Mouse (Mus musculus) induced T-regulatory cell, adult 2 months (primary cell): Measurements from ENCODE around the gene Kcng3.

Experiments
- DNase-seq: peaks from one replicate; pipeline ENCODE4 v3.0.0-alpha.2; 2012; ENCODE audit warnings: low read depth

Kcng3 gene

GRCm38 (mm10) chr17:83631783-83632652, at the start of gene Kcng3:
Gene Kcng3, minus strand, starts transcription at chr17:83631895.
- DNase-seq = peak; percentile 79

GRCm38 (mm10) chr17:83677370-83677769, 45.7 kb upstream of the Kcng3 start:
- no peak for DNase-seq

DNA sequence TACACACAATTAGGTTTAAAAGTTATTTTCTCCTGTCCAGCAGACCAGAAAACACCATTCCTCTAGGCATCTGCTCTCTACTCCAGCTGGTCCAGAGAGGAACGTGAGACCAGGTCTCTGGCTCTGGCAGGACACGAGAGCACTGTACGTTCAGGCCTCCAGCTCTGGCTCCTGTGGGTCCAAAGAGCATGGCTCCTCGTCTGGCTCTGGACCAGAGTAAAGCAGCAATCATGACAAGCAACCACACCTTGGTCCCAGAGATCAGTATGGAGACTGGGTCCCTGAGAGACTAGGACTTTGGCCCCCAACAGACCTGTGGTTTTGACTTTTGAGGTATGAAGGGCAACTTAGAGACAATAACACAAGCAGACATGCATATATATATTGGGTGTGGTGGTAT, 41.0 kb upstream of the Kcng3 start:
- DNase-seq = no peak

GRCm38 (mm10) chr17:83667934-83668690, 36.4 kb upstream of the Kcng3 start:
- DNase-seq = no peak

DNA sequence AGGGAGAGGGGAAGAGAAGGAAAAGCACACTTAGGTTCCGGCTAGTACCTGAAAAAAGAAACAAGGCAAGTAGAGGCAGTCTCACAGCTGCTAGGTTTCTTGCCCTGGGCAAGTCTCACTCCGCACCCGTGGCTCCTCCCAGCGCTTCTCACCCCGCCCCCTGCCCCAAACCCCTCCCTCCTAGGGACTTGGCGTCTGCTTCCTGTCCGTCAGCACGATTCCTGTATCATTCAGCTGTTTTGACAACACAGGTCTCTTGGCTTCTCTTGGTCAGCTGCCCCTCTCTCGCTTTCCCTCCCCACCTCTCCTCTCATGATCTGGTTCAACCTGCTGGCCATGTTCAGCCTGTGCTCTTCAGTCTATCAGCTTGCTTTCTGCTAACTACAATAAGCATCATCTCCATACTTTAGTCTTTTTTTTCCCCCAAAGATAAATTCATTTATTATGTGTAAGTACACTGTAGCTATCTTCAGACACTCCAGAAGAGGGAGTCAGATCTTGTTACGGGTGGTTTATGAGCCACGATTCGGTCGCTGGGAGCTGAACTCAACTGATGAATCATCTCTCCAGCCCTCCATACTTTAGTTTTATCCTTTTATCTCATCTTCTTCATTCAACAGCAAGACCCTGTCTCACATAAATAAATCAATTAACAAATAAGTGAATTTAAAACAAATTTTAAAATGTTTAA, 35.0 kb upstream of the Kcng3 start:
- DNase-seq = peak; percentile 67

DNA sequence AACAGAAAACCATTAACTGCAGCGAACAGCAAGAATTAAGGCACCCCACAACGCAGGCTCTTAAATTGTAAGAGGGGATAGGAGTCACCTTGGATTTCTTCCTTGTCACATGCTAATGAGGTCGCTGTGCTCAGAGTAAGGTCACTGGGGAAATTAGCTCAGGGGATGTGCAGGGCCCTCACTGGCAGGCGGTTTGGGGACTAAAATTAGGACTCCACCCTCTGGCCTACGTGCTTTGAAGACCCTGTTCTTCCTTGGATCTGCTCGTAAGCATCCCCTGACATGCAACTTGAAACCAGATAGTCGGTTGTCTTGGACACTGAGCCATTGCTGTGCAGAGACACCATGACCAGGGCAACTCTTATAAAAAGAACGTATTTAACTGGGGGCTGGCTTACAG, 33.1 kb upstream of the Kcng3 start:
- no peak for DNase-seq

DNA sequence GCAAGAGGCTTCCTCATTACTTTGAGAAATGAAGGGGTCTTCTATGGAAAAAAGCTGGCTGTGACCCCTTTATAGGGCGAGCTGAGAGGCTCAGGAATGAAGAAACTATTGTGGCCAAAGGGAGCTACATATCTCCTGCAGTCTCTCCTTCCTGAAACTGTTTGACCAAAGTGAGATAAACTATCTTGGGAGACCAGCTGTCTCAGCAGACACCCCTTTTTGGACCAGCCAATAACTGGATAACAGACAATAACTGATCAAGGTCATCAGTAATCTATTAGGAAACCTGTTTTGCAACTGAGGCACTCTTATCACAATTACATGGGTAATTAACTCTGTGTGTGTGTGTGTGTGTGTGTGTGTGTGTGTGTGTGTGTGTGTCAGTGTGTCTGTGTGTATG, 27.2 kb upstream of the Kcng3 start:
- DNase-seq = no peak

DNA sequence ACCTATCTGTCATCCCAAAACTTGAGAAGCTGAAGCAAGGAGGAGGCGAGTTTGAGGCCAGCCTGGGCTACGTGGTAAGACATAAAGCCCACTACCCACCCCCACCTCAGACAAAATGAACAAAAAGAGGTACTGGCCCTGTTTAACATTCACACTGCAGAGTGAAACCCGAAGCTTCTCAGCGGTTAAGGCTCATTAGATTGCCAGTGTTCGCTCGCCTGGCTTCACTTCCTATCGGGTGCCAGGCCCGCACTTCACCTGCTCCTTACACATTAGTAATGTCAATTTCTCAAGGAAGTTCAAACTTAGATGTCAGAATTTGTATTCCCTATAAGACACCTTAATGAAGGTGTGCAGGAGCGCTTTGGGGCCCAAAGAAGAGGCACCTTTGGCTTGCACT, 25.7 kb upstream of the Kcng3 start:
- no peak for DNase-seq

- DNase-seq = no peak
Measured at GRCm38 (mm10) chr17:83655732-83656131, 24.0 kb upstream of the Kcng3 start.

DNA sequence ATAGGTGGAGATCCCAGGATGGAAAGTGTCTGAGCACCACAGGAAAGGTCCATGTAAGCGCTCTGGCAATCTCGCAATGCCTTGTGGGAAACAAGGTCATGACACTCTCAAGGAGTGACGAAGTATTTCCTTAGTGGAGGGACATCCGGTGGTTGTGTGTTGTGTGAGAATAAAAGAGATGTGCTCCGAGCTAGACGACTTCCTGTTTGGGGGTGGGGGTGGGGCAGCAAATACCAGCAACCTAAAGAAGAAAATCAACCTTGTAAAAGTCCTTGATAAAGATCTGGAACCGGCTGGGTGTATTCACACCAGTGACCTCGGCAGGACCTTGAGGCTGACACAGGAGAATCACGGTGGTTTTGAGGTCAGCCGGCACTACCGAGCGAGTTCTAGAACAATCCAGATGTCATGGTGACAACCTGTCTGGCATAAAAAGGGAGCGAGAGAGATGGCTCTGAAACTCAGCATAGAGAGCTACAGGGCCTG, 23.0 kb upstream of the Kcng3 start:
- peak; percentile 93 for DNase-seq

GRCm38 (mm10) chr17:83653635-83654034, 21.9 kb upstream of the Kcng3 start:
- peak; percentile 58 for DNase-seq

DNA sequence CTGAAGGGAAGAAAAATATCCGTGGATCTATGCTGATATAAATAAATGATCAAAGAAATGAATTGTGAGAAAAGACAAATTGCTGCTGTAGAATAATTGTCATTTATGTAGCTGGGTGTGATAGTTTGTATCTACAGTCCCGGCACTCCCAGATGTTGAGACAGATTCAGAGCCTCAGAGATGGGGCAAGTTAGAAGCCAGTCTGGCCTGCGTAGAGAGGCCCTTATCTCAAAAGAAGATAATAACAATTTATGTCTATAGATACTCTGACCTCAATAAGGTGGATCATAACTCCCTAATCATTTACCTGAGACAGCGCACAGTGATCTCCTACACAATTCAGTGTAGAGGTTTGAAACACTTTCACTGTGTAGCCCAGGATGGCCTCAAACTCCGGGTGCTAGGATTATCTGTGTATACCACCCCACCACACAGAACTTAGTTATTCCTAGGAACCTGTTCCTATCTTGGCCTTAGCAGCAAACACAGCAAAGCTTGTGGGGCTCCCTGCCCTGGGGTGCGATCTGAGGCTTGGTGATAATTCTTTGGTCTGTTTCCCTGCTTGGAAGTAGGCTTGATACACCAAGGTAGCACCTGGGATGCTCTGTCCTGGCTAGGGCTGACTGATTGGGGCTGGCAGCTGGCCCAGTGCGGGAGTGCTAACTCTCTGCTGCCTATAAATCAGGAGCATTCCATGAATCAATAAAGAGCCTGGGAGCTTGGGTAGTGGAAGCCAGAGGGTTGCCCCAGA, 19.4 kb upstream of the Kcng3 start:
- DNase-seq = no peak

DNA sequence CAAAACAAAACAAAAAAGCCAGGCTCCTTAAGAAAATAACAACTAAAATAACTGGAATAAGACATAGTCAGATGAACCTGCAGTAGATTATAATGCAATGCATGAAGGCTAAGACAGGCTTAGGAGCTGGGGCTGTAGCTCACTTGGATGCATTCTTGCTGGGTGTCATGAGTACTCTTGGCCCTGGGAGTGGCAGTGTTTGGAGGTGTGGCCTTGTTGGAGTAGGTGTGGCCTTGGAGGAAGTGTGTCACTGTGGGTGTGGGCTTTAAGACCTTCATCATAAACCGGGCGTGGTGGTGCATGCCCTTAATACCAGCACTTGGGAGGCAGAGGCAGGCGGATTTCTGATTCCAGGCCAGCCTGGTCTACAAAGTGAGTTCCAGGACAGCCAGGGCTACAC, 18.3 kb upstream of the Kcng3 start:
- peak; percentile 58 for DNase-seq

GRCm38 (mm10) chr17:83647413-83647812, 15.7 kb upstream of the Kcng3 start:
- DNase-seq = no peak

DNA sequence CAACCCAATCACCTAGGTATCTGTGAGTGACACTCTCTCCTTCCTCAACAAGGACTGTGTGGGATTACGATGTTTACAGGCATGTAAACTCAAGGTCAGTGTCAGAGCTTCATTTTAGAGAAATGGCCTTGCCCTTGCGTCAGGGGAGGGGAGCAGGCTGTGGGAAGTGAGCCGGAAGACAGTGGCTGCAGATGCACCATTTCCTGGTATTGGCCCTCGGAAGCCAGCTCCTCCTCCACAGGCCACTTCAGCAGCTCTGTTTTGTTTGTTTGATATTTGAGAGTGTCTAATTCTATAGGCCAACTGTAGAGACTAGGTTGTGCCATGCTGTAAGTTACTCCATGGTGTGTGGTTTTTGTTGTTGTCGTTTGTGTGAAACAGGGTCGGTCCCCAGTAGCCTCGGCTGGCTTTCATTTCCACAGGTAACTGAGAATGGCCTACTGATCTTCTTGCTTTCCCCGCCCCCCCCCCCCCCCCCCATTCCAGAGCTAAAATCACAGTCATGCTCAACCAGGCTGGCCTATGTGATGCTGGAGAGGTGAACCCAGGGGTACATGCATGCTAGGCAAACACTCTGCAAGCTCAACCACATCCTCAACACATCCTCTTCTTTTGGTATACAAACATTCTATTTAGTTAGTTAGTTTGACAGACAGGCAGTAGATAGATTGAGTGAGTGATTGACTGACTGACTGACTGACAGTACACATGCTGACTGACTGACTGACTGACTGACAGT, 14.9 kb upstream of the Kcng3 start:
- DNase-seq = peak; percentile 76

- peak; percentile 83 for DNase-seq
Measured at GRCm38 (mm10) chr17:83645226-83645808, 13.6 kb upstream of the Kcng3 start.

DNA sequence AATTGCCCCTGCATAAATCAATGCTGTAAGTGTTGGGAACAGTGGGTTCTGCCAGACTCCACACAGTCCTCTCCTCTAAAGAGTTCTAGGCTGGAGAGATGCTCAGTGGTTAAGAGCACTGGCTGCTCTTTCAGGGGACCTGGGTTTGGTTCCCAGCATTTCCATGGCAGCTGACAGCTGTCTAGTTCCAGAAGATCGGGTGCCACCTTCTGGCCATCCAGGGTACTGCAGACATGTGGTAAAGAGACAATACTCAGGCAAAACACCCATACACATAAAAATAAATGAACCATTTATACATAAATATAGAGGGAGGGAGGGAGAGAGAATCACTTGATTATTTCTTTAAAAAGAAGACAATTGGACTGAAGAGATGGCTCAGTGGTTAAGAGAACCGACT, 5.7 kb upstream of the Kcng3 start:
- DNase-seq = peak; percentile 82

- no peak for DNase-seq
Measured at GRCm38 (mm10) chr17:83636443-83636842, 4.7 kb upstream of the Kcng3 start.

DNA sequence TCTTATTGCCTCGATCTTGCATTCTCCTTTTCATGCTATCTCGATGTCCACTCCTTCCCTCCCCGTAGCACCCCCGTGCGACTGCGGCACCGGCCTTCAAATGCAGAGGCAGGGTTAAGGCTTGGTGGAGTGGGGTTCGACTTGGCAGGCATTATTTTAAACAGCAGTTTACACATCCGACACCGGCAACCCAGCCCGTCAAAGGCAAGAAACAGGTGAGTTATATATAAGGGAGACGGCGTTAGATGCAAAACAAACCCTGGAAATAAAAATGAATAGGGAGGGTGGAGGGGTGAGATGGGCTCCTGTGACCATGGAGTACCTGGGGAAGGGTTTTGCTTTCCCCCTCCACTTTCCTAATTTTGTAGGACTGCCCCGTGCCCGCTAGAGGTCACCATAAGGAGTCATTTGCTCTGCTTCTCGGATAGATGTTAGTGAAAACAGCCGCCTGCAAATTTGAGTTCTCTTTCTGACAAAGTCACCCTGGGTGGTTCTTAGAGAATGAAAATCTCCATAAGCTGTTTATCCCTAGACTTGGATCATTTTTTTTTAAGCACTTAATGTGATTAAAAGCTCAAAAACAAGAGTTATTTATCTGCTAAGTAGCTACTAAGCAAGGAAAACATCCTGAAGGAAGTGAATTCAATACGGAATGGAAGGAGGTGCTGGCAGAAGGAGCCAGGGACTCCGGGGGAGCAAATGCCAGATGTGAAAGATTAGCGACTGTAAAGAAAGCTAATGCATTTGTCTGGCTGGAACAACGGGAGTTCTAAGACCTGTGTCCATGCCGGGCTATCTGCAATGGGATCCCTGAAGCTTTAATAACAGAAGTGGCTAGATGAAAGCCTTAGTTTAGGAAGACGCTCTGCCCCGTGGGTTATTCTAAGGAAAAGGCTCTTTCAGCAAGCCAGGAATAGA, 1.2 kb upstream of the Kcng3 start:
- DNase-seq = peak; percentile 85
